In genomic region chr14:45566066-45566937, GRCm38 (mm10) we compare ENCODE assay signal across 8 mouse cellular contexts. TPM values are rescaled to one million over a fixed set of nuclear protein-coding genes. Genes with fewer than 3 reads are reported as not detected.
DNase-seq lines count a peak whose midpoint lies in the region; ATAC-seq and TF ChIP-seq lines count a peak whose summit lies in the region.

No protein-coding gene starts in this region.

- TF ChIP-seq EP300 in stomach, postnatal 0 days (optimal IDR thresholded peaks at IDR 0.05): no peak

- H3K27ac ChIP-seq in midbrain, embryonic 16.5 days (ENCODE audit: low read length): peak overlapping the region; percentile 74; the same call in 1 of the 2 replicates
- peak overlapping the region; percentile 78 for H3K27ac ChIP-seq in stomach, postnatal 0 days (replicated peaks)

- H3K4me1 ChIP-seq in midbrain, embryonic 16.5 days (ENCODE audit: control insufficient read depth, insufficient read depth, low read length): peaks cover 8% of the 10 kb centered on the region; the same call in 1 of the 2 replicates
- peaks cover 6% of the 10 kb centered on the region; the same call in 1 of the 2 replicates for H3K4me1 ChIP-seq in stomach, postnatal 0 days (replicated peaks; ENCODE audit: control insufficient read depth, insufficient read depth)

- no peaks in the 10 kb centered on the region for H3K27me3 ChIP-seq in midbrain, embryonic 16.5 days (ENCODE audit: control insufficient read depth, insufficient read depth, low read depth, low read length)
- no peaks in the 10 kb centered on the region for H3K27me3 ChIP-seq in stomach, postnatal 0 days (ENCODE audit: control insufficient read depth, insufficient read depth, low read length)

- peak overlapping the region; percentile 52 for H3K4me2 ChIP-seq in midbrain, embryonic 16.5 days (ENCODE audit: low read length)
- peak overlapping the region; percentile 52 for H3K4me2 ChIP-seq in stomach, postnatal 0 days (replicated peaks; ENCODE audit: low read depth)

- peak overlapping the region; percentile 25 for H3K4me3 ChIP-seq in midbrain, embryonic 16.5 days (ENCODE audit: low read depth, low read length)
- H3K4me3 ChIP-seq in stomach, postnatal 0 days (ENCODE audit: low read depth, low read length): peak overlapping the region; percentile 25

- no peaks in the 10 kb centered on the region for H3K9me3 ChIP-seq in midbrain, embryonic 16.5 days (replicated peaks; ENCODE audit: control insufficient read depth, low read length, poor library complexity, severe bottlenecking)
- no peaks in the 10 kb centered on the region for H3K9me3 ChIP-seq in stomach, postnatal 0 days (ENCODE audit: control insufficient read depth, low read length)

- TF ChIP-seq CTCF in stomach, postnatal 0 days (IDR thresholded peaks at IDR 0.05; ENCODE audit: low read depth): peak; percentile 84

- H3K36me3 ChIP-seq in midbrain, embryonic 16.5 days (ENCODE audit: control insufficient read depth, insufficient read depth, low read length): no peaks in the 10 kb centered on the region
- H3K36me3 ChIP-seq in stomach, postnatal 0 days (ENCODE audit: control insufficient read depth, insufficient read depth, low read length): no peaks in the 10 kb centered on the region

- no peak for ATAC-seq in midbrain, embryonic 16.5 days
- 0 out of 2 replicates have a peak, but pooled peaks have one; percentile 9 for ATAC-seq in stomach, postnatal 0 days (ENCODE audit: low FRiP score, low TSS enrichment)

- H3K9ac ChIP-seq in midbrain, embryonic 16.5 days (ENCODE audit: low read depth, low read length): no peak overlapping the region
- H3K9ac ChIP-seq in stomach, postnatal 0 days (ENCODE audit: low read length): no peak overlapping the region

- intact Hi-C loops in gastrocnemius, postnatal 36 days (cut with DNase I): loop anchor here (5.0 to 10.0 kb wide), 3 partner anchors 36 to 206 kb away; no protein-coding TSS in a partner anchor

- peak; percentile 21 to 49 for DNase-seq in urinary bladder, adult 18-20 months (ENCODE audit: low spot score in 2 of 2)
- DNase-seq in urinary bladder, postnatal 10 days (ENCODE audit: low spot score): no peak
- DNase-seq in cerebellum, postnatal 4 days (ENCODE audit: low spot score in 2 of 2): peak; percentile 52 to 76
- DNase-seq in gastrocnemius, postnatal 36 days: peak; percentile 40 to 55
- peak; percentile 81 for DNase-seq in kidney, adult 18-20 months
- DNase-seq in liver: peak; percentile 80
- peak; percentile 79 for DNase-seq in stomach, postnatal 0 days (ENCODE audit: low spot score)

- WGBS in midbrain, embryonic 16.5 days: 20% methylated on average over 28 of the region's 33 CpGs
- 24% methylated on average over 31 of the region's 33 CpGs for WGBS in stomach, postnatal 0 days

RNA-seq across cellular contexts. Expression of gene Fermt2, which starts 36.4 kb away (rescaled TPM):
- total RNA-seq in gastrocnemius, postnatal 36 days (2021): 100 to 1,000 TPM; 229 to 231 TPM
- 66.1 and 66.4 TPM in 2 replicates for polyA plus RNA-seq in midbrain, embryonic 16.5 days (2015; fragmentation: Nextera tagmentation; extraction: Ambion mirVana)
- polyA plus RNA-seq in stomach, postnatal 0 days (2015; fragmentation: Nextera tagmentation; extraction: Ambion mirVana): 176 and 189 TPM in 2 replicates
